Mouse (Mus musculus) spleen, adult 2 months (tissue): ENCODE data around the gene Cc2d2b.

Source experiments
- CTCF ChIP-seq: fragments of 200-500 bp; IDR thresholded peaks from 2 replicates; pipeline ENCODE4 v1.5.1; 2011; ENCODE audit warnings: mild to moderate bottlenecking, inconsistent platforms; ENCODE audit not compliant: insufficient read depth, insufficient read length, insufficient replicate concordance; ENCODE audit errors: extremely low read depth
- POLR2A ChIP-seq: fragments of 200-500 bp; IDR thresholded peaks from 2 replicates; pipeline ENCODE4 v1.6.1; 2011; ENCODE audit warnings: low read depth, low read length, inconsistent platforms

GRCm38 (mm10) chr19:40844731-40845130, 96.2 kb downstream of the Cc2d2b start:
- TF ChIP-seq CTCF (no peak), POLR2A (no peak)
